Mouse (Mus musculus): ENCODE results near the gene Gorasp1.
A peak's percentile ranks its signal among the peaks of the same experiment; 100 is the strongest.

Gorasp1 gene

GRCm38 (mm10) chr9:119926497-119926896 lies 10.9 kb downstream of the Gorasp1 start:
- DNase-seq (ENCODE audit: low read depth, low spot score): no peak

DNA sequence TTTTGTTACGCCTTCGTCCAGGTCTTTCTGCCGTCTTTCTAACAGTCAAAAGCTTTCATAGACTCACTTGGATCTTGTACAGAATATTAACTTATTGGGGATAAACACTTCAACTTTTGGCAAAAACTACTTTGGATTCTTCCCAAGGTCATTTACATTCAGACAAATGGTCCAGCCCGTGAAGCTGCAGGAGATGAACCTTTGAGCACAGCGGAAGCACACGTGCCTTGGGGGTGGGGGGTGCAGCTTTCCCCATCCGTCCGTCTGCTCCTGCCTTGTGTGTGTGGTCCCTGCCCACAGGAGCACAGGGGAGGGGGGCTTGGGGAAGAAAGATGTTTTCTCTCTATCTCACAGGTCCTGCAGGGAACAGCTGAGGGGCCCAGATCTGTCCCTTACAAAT lies 11.6 kb downstream of the Gorasp1 start:
- no peak for DNase-seq (ENCODE audit: low read depth, low spot score)

DNA sequence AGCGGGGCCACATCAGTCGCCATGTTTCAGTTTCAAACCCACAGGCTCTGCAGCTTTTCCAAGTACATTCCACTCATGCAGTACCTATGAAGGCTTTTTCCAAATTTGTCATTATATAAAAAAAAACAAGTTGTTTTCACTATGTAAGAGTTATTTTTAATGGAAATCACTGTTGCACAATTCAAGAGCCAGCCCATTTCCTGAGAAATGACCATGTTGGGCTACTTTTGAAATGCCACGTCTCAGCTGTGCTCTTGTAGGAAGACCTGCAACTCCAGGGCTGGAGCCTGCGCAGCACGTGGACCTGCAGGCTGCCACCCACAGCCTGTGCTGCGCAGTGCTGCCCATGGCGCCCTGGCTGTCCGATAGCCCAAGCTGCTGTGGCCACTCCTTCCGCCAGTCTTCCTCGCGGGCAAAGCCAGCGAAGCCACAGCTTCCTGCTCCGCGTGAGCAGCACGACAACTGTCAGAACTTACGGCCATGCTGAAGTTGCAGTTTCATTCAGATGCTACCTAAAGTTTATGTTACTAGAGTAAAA lies 12.2 kb downstream of the Gorasp1 start:
- DNase-seq (ENCODE audit: low read depth, low spot score): no peak

- DNase-seq (ENCODE audit: low read depth, low spot score): no peak
Observed at GRCm38 (mm10) chr9:119923462-119923861, 13.9 kb downstream of the Gorasp1 start.

DNA sequence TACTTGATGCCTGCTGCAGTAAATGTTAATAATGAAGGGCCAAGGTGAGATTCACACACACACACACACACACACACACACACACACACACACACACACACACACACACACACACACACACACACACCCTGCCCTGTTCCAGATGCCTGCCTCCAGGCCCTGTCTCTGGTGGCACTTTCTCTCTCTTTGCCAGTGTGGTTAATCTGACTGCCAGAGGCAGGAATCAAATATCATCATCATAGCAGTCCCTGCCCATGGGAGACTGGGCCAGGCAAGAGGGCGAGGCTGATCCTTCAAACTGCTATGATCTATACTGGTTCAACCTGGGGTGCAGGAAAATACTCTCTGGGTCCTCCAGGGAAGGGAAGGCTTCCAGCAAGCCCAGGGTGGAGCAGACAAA lies 17.5 kb downstream of the Gorasp1 start:
- DNase-seq (ENCODE audit: low read depth, low spot score): no peak

- DNase-seq (ENCODE audit: low read depth, low spot score): no peak
Observed at GRCm38 (mm10) chr9:119913087-119913838, 24.1 kb downstream of the Gorasp1 start.

DNA sequence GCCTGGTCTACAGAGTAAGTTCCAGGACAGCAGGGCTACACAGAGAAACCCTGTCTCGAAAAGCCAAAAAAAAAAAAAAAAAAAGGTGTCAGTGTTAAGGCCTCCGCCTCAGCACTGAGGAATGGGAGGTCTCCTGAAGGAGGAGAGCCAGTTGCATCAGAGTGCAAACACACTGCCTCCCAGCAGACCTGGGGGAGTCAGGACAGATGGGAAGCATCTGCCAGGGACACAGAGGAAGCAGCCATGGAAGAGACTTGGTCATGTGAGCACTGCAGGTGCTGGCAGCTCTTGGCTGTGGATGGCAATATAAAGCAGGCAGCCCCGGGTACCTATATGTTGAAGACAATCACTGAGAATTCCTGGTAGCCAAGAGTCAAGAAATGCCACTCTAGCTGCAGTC lies 27.4 kb downstream of the Gorasp1 start:
- DNase-seq (ENCODE audit: low read depth, low spot score): no peak

- DNase-seq (ENCODE audit: low read depth, low spot score): no peak
Observed at GRCm38 (mm10) chr9:119908708-119909107, 28.7 kb downstream of the Gorasp1 start.

DNA sequence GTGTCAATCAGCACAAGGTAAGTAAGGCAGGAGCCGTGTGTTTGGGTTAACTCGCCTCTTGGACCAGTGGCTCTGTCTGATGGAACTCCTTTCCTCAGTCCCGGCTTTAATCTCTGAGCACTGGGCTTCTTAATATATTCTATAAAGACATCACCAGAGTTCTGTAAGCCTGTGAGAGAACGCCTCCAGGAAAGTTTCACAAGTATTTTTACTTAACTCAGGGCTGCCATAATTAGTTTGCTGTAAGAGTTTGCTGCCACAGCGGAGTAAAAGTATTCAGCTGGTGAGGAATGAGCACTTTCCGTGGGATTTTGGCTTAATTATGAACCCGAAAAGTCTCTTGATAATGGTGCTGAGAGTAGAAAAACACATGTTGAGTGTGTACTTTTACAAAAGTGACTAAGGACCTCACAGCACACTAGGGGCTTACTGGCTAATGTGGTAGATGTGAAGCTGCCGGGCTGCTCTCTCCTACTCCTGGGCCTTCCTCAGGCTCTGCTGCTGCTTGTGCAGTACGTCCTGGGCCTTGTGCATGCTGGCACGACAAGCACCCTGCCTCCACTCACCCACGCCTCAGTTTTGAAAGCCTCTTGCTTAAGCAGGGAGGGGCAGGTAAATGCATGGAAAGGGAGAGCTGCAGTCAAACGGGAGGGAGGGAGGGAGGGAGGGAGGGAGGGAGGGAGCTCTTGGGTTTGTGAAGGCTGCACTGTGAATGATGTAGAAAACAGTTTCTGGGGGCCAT lies 34.8 kb downstream of the Gorasp1 start:
- no peak for DNase-seq (ENCODE audit: low read depth, low spot score)

DNA sequence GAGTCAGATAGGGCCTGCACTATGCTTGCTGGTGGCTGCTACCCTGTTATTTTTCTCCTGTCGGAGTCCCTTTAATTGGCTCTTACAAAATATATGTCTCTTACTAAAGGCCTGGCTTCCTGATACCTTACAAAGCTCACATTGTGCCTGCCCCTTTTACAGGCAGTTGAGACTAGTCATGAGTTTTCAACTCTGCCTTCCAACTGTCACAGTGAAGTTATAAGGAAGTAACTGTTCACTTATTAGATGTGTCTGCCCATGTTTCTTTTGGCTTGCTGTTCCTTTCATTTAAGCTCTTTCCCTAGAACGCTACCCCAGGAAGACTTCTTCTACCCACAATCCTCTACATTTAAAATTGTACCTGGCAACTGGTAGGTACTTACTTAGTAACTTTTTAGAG lies 37.9 kb downstream of the Gorasp1 start:
- DNase-seq (ENCODE audit: low read depth, low spot score): no peak

DNA sequence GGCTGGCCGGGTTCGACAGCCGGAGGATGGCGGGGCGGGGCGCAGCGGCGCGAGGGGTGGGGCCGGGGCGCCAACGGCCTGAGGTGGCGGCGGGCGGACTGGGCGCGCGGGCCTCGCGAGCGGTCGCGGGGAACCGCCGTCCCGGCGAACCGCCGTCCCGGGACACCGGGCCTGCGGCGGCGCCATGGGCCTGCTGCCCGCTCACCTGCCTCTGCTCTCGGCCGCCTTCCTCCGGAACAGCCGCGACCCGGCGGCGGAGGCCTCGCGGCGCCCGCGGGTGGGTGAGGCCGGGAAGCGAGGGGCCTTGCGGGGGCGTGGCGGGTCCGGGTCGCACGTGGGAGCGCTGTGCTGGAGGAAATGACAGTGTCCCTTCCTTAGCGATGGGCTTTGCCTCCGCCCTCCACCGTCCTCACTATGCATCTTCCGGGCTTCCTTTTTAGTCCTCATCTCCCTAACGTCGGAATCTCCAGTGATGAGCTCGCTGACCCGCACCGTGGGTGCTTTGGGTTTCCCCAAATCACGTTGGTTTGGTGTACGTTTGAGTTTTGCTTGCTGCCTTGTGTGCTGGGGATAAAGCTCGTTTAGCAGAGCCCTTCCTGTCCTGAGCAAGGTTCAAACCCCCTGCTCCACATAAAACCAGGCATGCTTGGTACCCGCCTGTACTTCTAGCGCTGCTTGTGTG lies 42.2 kb downstream of the Gorasp1 start:
- peak; percentile 14 for DNase-seq (ENCODE audit: low read depth, low spot score)

GRCm38 (mm10) chr9:119894339-119895009 lies 42.9 kb downstream of the Gorasp1 start, which contains the start of gene Wdr48:
Gene Wdr48 (plus strand): TSS chr9:119894878.
- DNase-seq (ENCODE audit: low read depth, low spot score): peak; percentile 99

DNA sequence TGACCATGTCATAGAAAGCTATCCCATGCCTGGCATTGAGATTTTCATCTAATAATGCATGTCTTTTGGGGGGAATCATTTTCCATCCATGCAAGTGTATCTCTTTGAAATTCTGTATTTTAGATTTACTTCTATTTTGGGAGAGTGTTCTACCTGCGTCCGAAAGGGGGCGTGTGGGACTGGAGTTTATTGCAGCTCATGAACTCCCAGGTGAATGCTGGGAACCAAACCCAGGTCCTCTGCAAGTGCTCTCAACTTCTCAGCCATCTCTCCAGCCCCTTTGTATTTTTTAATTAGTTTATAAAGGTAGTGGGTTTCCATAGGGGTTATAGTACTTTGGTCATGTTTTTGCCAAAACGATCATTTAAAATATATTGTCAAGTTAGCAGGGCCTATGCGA lies 43.5 kb downstream of the Gorasp1 start:
- peak; percentile 64 for DNase-seq (ENCODE audit: low read depth, low spot score)

GRCm38 (mm10) chr9:119890692-119891091 lies 46.7 kb downstream of the Gorasp1 start:
- DNase-seq (ENCODE audit: low read depth, low spot score): peak; percentile 29

DNA sequence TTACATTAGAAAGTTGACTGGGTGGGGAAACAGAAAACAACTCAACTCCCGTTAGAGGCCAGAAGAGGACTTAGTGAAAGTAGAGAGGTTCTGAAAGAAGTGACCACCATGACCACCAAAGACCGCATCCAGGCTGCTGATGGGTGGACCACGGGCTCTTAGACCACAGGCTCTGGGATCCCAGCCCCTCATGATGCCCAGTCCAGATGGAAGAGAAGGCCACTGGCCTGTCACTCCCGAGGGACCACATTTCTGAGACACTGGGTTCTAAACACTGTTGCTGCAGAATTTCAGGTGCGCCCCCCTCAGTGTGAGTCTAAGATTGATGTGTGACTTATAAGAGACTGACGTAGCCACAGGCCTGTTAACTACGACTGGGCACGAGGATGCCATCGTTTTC lies 47.9 kb downstream of the Gorasp1 start:
- DNase-seq (ENCODE audit: low read depth, low spot score): no peak

DNA sequence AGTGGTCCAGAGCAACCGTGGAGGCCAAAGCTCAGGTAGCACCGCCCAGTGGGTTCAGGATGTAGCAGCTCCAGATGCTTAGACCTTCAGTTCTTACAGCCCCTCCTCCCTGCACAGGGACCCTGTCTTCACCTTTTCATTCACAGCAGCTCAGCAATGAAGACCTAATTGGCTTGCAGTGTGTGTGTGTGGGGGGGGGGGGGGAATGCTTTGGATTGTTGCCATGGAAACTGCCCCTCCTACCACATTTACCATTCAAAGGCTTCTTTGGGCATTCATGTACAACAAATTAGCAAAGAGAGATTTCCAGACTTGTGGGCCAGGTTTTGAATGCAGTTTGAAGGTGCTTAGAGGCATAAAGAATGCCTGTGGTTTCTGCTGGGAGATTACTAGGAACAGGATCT lies 48.5 kb downstream of the Gorasp1 start:
- DNase-seq (ENCODE audit: low read depth, low spot score): peak; percentile 24

DNA sequence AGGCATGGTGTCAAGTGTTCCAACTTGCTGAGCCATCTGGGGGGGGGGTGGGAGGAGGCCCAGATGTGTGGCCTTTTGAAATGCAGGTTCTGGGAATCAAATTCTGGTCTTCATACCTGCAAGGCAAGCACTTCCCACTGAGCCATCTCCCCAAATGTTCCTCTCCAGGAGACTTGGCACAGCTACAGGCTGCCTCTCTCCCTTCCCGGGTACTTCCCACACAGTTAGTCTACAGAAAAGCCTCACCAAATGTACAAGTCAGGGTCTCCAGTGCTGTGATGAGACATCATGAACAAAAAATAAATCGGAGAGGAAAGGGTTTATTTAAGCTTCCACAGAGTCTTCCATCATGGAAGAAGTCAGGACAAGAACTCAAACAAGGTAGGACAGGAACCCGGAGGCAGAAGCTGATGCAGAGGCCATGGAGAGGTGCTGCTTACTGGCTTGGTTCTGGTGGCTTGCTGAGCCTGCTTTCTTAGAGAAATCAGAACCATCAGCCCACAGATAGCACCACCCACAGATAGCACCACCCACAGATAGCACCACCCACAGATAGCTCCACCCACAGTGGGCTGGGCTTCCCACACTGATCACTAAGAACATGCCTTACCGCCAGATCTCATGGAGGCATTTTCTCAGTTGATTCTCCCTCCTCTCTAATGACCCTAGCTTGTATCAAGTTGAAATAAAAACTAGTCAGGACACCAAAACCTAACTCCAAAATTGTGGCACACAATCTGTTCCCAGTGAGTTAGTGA lies 50.0 kb downstream of the Gorasp1 start:
- no peak for DNase-seq (ENCODE audit: low read depth, low spot score)

Measured in ES-CJ7 (cell line).